Mouse (Mus musculus): ENCODE data around the gene Micall1. TPM values are rescaled to one million over a fixed set of nuclear protein-coding genes. Genes with fewer than 3 reads are reported as not detected.

The Micall1 gene
- polyA plus RNA-seq, 2 experiments: 0.69 to 1.6 TPM

GRCm38 (mm10) chr15:79115276-79115675, 6.6 kb downstream of the Micall1 start:
- Histone ChIP-seq H3K36me3 (replicated peaks; ENCODE audit: control insufficient read depth, insufficient read depth, low read depth) (no peaks in the 10 kb centered on the region), H3K4me3 (ENCODE audit: insufficient read depth in 1 of 2, low read depth in 2 of 2, low read length in 2 of 2) (no peak overlapping the region), H3K4me1 (replicated peaks; ENCODE audit: control insufficient read depth in 2 of 2, insufficient read depth in 2 of 2, low read length in 1 of 2) (peaks cover 0 to under 1% of the 10 kb centered on the region in 2 experiments; a peak in 1 of 4 replicates), H3K4me2 (ENCODE audit: low read depth) (no peak overlapping the region), H3K27me3 (ENCODE audit: control insufficient read depth, insufficient read depth, low read length) (no peaks in the 10 kb centered on the region; the same call in 1 of the 2 replicates), H3K27ac (no peak overlapping the region), H3K9me3 (ENCODE audit: control insufficient read depth, low read length) (no peaks in the 10 kb centered on the region), H3K9ac (replicated peaks) (no peak overlapping the region)
- ATAC-seq (ENCODE audit: insufficient read depth) (no peak), DNase-seq (ENCODE audit: low read depth in 3 of 3, low spot score in 3 of 3) (no peak)
- WGBS (ENCODE audit: insufficient replicate concordance): 54% methylated on average over 5 of the region's 5 CpGs
- TF ChIP-seq CTCF (IDR thresholded peaks at IDR 0.05; ENCODE audit: low read depth): no peak

GRCm38 (mm10) chr15:79119491-79119890, 10.8 kb downstream of the Micall1 start:
- Histone ChIP-seq H3K4me3 (ENCODE audit: insufficient read depth in 1 of 2, low read depth in 2 of 2, low read length in 2 of 2) (no peak overlapping the region), H3K9ac (replicated peaks) (no peak overlapping the region), H3K4me1 (replicated peaks; ENCODE audit: control insufficient read depth in 2 of 2, insufficient read depth in 2 of 2, low read length in 1 of 2) (no peaks in the 10 kb centered on the region), H3K27me3 (ENCODE audit: control insufficient read depth, insufficient read depth, low read length) (no peaks in the 10 kb centered on the region), H3K9me3 (ENCODE audit: control insufficient read depth, low read length) (no peaks in the 10 kb centered on the region), H3K4me2 (ENCODE audit: low read depth) (no peak overlapping the region), H3K27ac (no peak overlapping the region), H3K36me3 (replicated peaks; ENCODE audit: control insufficient read depth, insufficient read depth, low read depth) (no peaks in the 10 kb centered on the region)
- 81% methylated on average over 9 of the region's 9 CpGs for WGBS (ENCODE audit: insufficient replicate concordance)
- TF ChIP-seq EP300 (IDR thresholded peaks at IDR 0.05; ENCODE audit: low read depth) (no peak), CTCF (IDR thresholded peaks at IDR 0.05; ENCODE audit: low read depth) (no peak)
- ATAC-seq (ENCODE audit: insufficient read depth) (no peak), DNase-seq (ENCODE audit: low read depth in 3 of 3, low spot score in 3 of 3) (no peak)

GRCm38 (mm10) chr15:79122119-79122518, 13.4 kb downstream of the Micall1 start:
- DNase-seq (ENCODE audit: low read depth in 3 of 3, low spot score in 3 of 3): no peak
- Histone ChIP-seq H3K9me3 (ENCODE audit: control insufficient read depth, low read length) (no peaks in the 10 kb centered on the region), H3K27ac (no peak overlapping the region), H3K4me1 (replicated peaks; ENCODE audit: control insufficient read depth in 2 of 2, insufficient read depth in 2 of 2, low read length in 1 of 2) (no peaks in the 10 kb centered on the region), H3K4me2 (ENCODE audit: low read depth) (no peak overlapping the region), H3K9ac (replicated peaks) (no peak overlapping the region), H3K27me3 (ENCODE audit: control insufficient read depth, insufficient read depth, low read length) (no peaks in the 10 kb centered on the region), H3K4me3 (ENCODE audit: insufficient read depth in 1 of 2, low read depth in 2 of 2, low read length in 2 of 2) (no peak overlapping the region), H3K36me3 (replicated peaks; ENCODE audit: control insufficient read depth, insufficient read depth, low read depth) (no peaks in the 10 kb centered on the region)
- WGBS (ENCODE audit: insufficient replicate concordance): 70% methylated on average over 4 of the region's 4 CpGs
- TF ChIP-seq EP300 (IDR thresholded peaks at IDR 0.05; ENCODE audit: low read depth): no peak
- no peak for TF ChIP-seq CTCF (IDR thresholded peaks at IDR 0.05; ENCODE audit: low read depth)
- ATAC-seq (ENCODE audit: insufficient read depth): no peak

GRCm38 (mm10) chr15:79122546-79122945, 13.8 kb downstream of the Micall1 start:
- TF ChIP-seq EP300 (IDR thresholded peaks at IDR 0.05; ENCODE audit: low read depth) (no peak), CTCF (IDR thresholded peaks at IDR 0.05; ENCODE audit: low read depth) (0 out of 2 replicates have a peak, but pooled peaks have one; percentile 20)
- no peaks in the 10 kb centered on the region for H3K9me3 ChIP-seq (ENCODE audit: control insufficient read depth, low read length)
- H3K9ac ChIP-seq (replicated peaks): no peak overlapping the region
- no peak for DNase-seq (ENCODE audit: low read depth in 3 of 3, low spot score in 3 of 3)
- no peak for ATAC-seq (ENCODE audit: insufficient read depth)
- no peaks in the 10 kb centered on the region for H3K4me1 ChIP-seq (replicated peaks; ENCODE audit: control insufficient read depth in 2 of 2, insufficient read depth in 2 of 2, low read length in 1 of 2)
- no peak overlapping the region for H3K4me2 ChIP-seq (ENCODE audit: low read depth)
- no peaks in the 10 kb centered on the region for H3K27me3 ChIP-seq (ENCODE audit: control insufficient read depth, insufficient read depth, low read length)
- 78% methylated on average over 13 of the region's 13 CpGs for WGBS (ENCODE audit: insufficient replicate concordance)
- no peaks in the 10 kb centered on the region for H3K36me3 ChIP-seq (replicated peaks; ENCODE audit: control insufficient read depth, insufficient read depth, low read depth)
- H3K27ac ChIP-seq: no peak overlapping the region
- no peak overlapping the region for H3K4me3 ChIP-seq (ENCODE audit: insufficient read depth in 1 of 2, low read depth in 2 of 2, low read length in 2 of 2)

GRCm38 (mm10) chr15:79123751-79124150, 15.1 kb downstream of the Micall1 start:
- Histone ChIP-seq H3K4me1 (replicated peaks; ENCODE audit: control insufficient read depth in 2 of 2, insufficient read depth in 2 of 2, low read length in 1 of 2) (no peaks in the 10 kb centered on the region), H3K9ac (replicated peaks) (no peak overlapping the region), H3K27me3 (ENCODE audit: control insufficient read depth, insufficient read depth, low read length) (no peaks in the 10 kb centered on the region), H3K27ac (no peak overlapping the region), H3K36me3 (replicated peaks; ENCODE audit: control insufficient read depth, insufficient read depth, low read depth) (no peaks in the 10 kb centered on the region), H3K9me3 (ENCODE audit: control insufficient read depth, low read length) (no peaks in the 10 kb centered on the region), H3K4me3 (ENCODE audit: insufficient read depth in 1 of 2, low read depth in 2 of 2, low read length in 2 of 2) (no peak overlapping the region), H3K4me2 (ENCODE audit: low read depth) (no peak overlapping the region)
- 62% methylated on average over 6 of the region's 6 CpGs for WGBS (ENCODE audit: insufficient replicate concordance)
- TF ChIP-seq CTCF (IDR thresholded peaks at IDR 0.05; ENCODE audit: low read depth) (no peak), EP300 (IDR thresholded peaks at IDR 0.05; ENCODE audit: low read depth) (no peak)
- DNase-seq (ENCODE audit: low read depth in 3 of 3, low spot score in 3 of 3): no peak
- ATAC-seq (ENCODE audit: insufficient read depth): no peak
